Mouse (Mus musculus): Measurements from ENCODE around the gene Acsf2.

DNA sequence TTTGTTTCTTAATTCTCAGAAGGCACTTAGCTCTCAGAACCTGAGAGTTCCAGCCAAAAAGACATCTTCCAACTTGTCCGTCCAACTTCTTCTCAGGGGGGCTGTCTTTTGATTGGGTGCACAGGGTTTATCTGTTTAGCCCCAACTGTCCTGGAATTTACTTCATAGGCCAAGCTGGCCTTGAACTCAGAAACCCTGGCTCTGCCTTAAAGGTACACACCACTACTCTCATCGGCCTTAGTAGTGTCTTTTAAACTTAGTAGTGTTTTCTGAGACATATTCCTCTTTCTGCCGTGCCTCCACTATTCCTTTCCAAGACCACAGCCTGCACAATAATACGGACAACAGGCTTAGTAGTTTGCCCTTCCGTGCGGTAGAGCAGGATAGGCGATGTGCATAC is 1.2 kb downstream of the Acsf2 start:
- no peak for TF ChIP-seq CTCF (IDR thresholded peaks at IDR 0.05; ENCODE audit: low read depth, low read length)
- TF ChIP-seq GATA2 (IDR thresholded peaks at IDR 0.05; ENCODE audit: borderline replicate concordance, low read depth, low read length), result no peak
- no peak for TF ChIP-seq GATA1 (IDR thresholded peaks at IDR 0.05; ENCODE audit: borderline replicate concordance, low read length)
- TF ChIP-seq TAL1 (conservative IDR thresholded peaks at IDR 0.05; ENCODE audit: low read depth, low read length), result no peak
- TF ChIP-seq POLR2AphosphoS5 (IDR thresholded peaks at IDR 0.05; ENCODE audit: insufficient replicate concordance, low read depth, low read length), result no peak
